Mouse (Mus musculus) cerebellum, adult 8-10 months (tissue): ENCODE measurements at regions not wholly inside any gene's neighbourhood (a gene's known extent, or its start where the extent isn't known, plus 50 kb on each side); places are given as distances from the start of the nearest gene placed in this dataset.

Experiments
- DNase-seq: peaks from one replicate; pipeline ENCODE4 v3.0.0; 2022

- no peak for DNase-seq
Observed at GRCm38 (mm10) chr10:122515698-122516097, 67.4 kb downstream of the Avpr1a start.

- DNase-seq = no peak
Observed at GRCm38 (mm10) chr10:122519274-122519790, 71.0 kb downstream of the Avpr1a start.

DNA sequence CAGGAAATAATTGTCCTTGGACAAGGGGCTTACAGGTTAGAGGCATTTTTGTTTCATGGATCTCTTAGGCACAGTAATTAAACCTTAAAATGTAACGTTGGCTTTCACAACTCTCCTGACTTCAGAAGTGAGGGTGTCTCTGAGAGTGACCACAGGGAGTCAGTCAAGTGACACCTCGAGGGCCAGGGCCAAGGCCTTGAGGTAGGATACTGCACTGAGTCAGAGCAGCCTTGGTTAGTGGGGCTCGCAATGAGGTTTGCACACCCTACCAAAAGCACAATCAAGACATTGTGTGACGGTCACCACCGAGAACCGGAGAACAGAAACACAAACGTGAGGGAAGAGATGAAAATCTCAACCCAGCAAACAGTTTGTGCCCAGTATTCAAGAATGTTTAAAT lies 71.7 kb downstream of the Avpr1a start:
- no peak for DNase-seq

- no peak for DNase-seq
Observed at GRCm38 (mm10) chr10:122522631-122523030, 74.3 kb downstream of the Avpr1a start.

DNA sequence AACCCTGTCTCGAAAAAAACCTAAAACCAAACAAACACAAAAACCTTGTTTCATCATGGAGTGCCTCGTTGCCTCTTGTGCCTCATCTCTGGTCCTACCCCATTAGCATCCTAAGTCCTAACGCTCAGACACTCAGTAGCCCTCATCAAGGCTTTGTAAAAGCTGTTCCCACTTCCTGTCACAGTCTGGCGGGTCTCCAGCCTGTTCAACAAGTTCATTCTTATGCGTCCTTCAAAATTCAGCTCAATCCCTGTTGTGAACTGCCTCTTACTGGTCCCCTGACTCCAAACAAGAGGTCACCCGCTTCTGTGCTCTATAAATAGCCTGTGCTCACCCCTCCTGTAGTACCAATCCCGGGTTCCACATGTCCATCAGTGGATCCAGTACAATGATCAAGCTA lies 77.1 kb downstream of the Avpr1a start:
- no peak for DNase-seq

DNA sequence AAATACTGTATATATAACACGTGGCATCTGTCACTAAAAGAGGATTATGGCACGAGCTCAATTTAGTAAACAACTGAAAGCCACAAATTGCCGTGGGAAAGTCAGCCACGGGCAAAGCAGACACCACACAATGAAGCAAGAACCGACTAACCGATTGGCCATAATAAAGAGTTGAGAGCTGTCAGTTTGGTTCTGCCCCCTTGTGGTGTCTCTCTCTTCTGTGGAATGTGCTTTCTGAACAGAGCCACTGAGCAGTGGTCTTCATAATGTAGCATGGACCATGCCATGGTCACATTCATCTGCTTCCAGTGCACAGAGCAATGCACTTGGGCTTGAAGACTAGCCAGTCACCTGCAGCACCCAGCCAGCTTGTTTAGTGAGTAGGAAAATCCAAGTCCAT lies 77.5 kb downstream of the Avpr1a start:
- DNase-seq = no peak

- DNase-seq = no peak
Observed at GRCm38 (mm10) chr10:122528222-122528621, 79.9 kb downstream of the Avpr1a start.

DNA sequence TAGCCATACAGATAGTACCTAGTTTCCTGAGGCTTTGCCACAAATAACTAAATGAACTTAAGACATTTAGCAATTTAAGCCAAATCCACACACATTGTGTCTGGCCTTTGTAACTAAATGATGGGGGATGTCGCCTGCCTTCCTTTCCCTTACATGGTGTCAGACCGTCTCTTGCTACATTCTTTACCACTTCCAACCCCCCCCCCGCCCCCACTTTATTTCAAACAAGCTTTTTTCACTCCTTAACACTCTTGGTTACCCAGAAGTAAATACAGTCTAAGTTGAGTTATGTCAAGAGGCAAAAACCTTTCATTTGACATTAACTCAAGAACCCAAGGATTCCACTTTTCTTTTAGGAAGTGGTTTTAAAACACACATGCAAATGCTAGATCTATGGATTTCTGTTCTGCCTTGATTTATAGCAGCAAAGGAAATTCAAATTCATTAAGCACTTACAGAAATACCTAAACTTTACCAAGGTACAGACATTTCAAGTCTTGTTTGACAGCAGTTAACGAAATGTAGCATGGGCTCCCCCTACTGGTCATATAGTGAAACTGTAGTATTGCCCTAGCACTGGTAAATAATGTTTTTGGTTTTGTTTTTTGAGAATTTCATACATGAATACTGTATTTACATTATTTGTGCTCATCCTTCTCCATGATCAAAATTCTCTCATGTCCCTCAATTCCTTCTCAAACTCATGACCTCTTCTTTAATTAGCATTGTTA lies 80.8 kb downstream of the Avpr1a start:
- DNase-seq = peak; percentile 26

GRCm38 (mm10) chr10:122534714-122535113 lies 86.4 kb downstream of the Avpr1a start:
- DNase-seq = no peak

DNA sequence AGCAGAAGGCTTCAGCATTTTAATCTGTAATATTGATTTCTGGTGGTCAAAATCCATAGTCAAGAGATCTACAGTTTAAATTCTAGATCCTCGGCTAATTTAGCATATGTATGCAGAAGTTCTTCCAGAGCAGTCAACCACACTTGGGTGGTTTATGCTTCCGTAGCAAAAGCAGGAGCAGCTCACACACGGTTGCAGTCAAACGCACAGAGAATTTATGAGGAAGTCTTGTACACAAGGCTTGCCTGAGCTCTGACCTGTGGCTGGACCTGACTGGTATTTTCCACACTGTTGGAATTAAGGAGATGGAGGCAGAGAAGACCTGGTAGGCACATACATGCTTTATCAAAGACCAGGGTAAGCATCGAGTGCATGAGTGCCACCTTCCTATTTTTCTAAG lies 86.8 kb downstream of the Avpr1a start:
- no peak for DNase-seq

- DNase-seq = no peak
Observed at GRCm38 (mm10) chr10:122539655-122540054, 91.4 kb downstream of the Avpr1a start.

- DNase-seq = no peak
Observed at GRCm38 (mm10) chr10:122542573-122542972, 94.3 kb downstream of the Avpr1a start.

DNA sequence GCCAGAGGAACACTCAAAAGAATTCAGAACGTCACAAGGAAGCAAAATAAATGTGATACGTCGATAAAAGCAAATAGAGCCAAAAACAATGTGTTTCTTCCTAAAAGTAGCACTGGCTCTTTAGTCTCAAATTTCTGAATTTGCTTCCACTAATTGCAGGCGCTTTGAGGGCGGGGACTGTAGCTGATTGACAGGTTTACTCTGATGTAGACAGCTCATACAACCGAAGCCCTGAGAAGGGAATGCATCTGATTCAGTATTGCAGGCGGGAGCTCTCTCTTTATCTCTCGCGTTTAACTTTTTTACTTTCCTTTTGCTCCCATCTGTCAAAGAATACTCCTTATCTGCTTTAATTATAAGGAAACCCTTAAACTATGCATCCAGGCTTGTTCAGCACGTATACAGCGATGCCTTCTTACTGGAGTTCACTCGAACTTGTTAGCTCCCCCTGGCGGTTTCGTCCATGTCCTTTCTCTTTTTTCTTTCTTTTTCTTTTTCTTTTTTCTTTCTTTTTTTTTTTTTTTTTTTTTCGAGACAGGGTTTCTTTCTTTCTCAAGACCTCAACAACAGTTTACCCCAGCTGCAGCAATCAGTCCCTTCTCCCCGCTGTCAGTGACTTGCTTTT lies 95.9 kb downstream of the Avpr1a start:
- DNase-seq = peak; percentile 26

GRCm38 (mm10) chr10:122545029-122545428 lies 96.7 kb downstream of the Avpr1a start:
- DNase-seq = no peak

DNA sequence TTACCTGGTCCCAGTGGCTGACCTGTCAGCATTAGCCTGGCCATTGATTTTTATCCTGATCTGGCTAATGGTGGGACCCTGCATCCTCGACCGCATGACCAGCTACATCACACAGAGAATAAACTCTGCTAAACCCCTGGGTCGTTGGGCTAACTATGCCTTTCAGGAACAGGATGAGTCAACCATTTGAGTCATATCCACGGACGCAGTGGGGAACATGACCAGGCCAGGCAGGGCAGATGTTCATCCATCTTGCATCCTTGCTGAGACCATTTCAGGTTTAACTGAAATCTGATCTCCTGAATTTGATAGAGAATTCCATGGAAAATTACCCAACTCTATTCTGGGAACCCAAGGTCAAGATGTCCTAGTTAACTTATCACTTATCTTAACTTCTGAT lies 103.3 kb downstream of the Avpr1a start:
- DNase-seq = no peak

GRCm38 (mm10) chr10:122553124-122553822 lies 105.0 kb downstream of the Avpr1a start:
- peak; percentile 57 for DNase-seq

GRCm38 (mm10) chr10:122553851-122554250 lies 105.6 kb downstream of the Avpr1a start:
- DNase-seq = no peak

DNA sequence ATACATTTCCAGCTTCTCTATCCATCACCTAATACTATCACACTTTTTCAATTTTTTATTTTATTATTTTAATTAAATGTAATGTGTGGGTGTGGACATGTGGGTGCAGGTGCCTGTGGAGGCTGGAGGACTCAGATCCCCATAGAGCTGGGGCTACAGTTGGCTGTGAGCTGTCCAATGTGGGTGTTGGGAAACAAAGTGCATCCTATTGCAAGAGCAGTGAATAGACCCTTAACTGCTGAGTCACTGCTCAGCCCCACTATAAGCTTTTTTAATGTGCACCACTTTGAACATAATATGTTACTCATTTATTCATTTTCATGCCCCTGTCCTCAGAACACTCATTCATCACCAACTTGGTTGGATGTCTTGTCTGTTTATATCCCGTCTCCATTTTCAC lies 110.4 kb downstream of the Avpr1a start:
- DNase-seq = no peak

DNA sequence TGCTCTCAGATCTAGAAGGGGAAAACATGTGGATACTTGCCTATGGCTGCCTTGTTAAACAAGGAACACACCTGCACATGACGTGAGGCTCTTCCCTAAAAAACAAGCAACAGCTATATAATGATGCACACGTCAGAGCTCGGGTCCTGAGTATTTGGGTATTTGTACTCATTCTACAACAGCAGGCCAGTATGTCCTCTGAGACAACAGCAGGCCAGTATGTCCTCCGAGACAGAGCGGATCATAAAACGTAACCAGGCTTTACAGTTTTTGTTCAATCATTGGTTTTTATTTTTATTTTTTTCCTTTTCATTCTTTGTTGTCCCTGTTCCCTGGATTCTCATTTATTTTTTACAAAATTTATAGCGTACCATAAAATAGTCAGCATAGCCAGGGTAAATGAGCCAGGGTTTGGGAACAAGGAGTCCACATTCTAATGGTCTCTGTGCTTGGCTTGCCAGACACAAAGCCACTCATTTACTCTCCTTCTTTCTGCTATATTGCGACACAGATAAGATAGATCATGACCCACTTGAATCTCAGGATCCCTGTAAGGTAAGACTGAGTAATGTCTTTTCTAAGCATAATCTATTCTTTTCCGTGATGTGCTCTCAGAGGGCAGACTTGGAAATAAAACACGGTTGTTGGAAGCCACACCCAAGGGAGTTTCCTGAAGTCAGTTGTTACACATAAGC lies 111.8 kb downstream of the Avpr1a start:
- DNase-seq = no peak

DNA sequence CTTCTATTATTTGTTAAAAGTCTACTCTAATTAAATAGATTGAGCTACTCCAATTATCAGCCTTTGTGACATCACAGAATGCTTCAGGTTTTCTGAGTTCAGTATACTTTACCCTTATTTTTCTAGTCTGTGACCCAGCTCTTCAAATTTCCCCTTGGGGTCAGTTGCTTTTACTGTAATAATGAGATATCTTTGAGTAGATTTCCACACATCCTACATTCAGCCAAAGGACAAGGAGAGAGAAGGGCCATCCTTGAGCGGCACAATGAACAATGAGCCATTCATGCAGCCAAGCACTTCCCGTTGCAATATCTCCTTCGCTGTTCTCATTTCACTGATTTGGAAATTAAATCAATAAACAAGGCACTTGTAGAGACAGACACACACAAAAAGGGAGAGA lies 113.6 kb downstream of the Avpr1a start:
- DNase-seq = no peak

- no peak for DNase-seq
Observed at GRCm38 (mm10) chr10:122562542-122562941, 114.2 kb downstream of the Avpr1a start.

GRCm38 (mm10) chr10:122563973-122564372 lies 114.6 kb upstream of the Ppm1h start:
- no peak for DNase-seq

DNA sequence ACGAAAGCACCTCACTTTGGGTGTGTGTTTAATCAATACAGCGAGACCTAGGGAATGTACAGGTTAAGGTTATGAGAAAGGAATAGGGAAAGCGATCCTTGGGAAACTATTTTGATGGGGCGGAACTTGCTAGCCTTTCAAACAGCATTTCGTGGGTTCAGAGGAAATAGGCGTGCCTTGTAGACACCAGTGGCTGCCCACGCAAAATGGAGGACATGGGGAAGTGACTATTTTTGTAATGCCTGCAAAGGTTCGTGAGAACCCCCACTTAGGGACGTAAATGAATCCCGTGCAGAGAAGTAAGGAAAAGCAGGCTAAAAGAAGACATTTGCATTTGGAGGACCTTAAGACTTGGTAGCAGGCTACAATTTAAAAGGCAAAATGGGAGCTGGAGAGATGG lies 114.1 kb upstream of the Ppm1h start:
- DNase-seq = no peak
